Mouse (Mus musculus) lung, postnatal 0 days (tissue): ENCODE measurements around the gene Tollip. TPM values are rescaled to one million over a fixed set of nuclear protein-coding genes. Genes with fewer than 3 reads are reported as not detected.

Experiments
- ATAC-seq: fragments of 200-750 bp; cut with Nextera tagmentation; 2 replicates; pipeline ENCODE4 v1.8.0; 2017; ENCODE audit warnings: moderate library complexity
- DNase-seq: peaks from one replicate; pipeline ENCODE4 v3.0.0-alpha.2; 2016; ENCODE audit warnings: low spot score
- H3K27ac ChIP-seq: fragments of 300-500 bp; sonication (generic); 2 replicates; pipeline ENCODE4 v1.5.1; 2014; ENCODE audit warnings: antibody characterized with exemption, mild to moderate bottlenecking, low read length, mixed read lengths
- H3K27me3 ChIP-seq: fragments of 300-500 bp; sonication (generic); replicated peaks from 2 replicates; pipeline ENCODE4 v1.6.1; 2014; ENCODE audit warnings: low read length, mixed read lengths; ENCODE audit not compliant: insufficient read depth
- H3K36me3 ChIP-seq: fragments of 300-500 bp; sonication (generic); 2 replicates; pipeline ENCODE4 v1.6.1; 2014; ENCODE audit warnings: low read length, mixed read lengths; ENCODE audit not compliant: insufficient read depth
- H3K4me1 ChIP-seq: fragments of 300-500 bp; sonication (generic); 2 replicates; pipeline ENCODE4 v1.6.1; 2014; ENCODE audit warnings: antibody characterized with exemption, low read depth, low read length, mixed read lengths; ENCODE audit not compliant: insufficient read depth
- H3K4me2 ChIP-seq: fragments of 300-500 bp; sonication (generic); replicated peaks from 2 replicates; pipeline ENCODE4 v1.6.1; 2014; ENCODE audit warnings: low read depth, mild to moderate bottlenecking, low read length, moderate library complexity, mixed read lengths
- H3K4me3 ChIP-seq: fragments of 300-500 bp; sonication (generic); 2 replicates; pipeline ENCODE4 v1.5.1; 2014; ENCODE audit warnings: low read depth, low read length
- H3K9ac ChIP-seq: fragments of 300-500 bp; sonication (generic); replicated peaks from 2 replicates; pipeline ENCODE4 v1.6.1; 2014; ENCODE audit warnings: low read depth, mild to moderate bottlenecking
- H3K9me3 ChIP-seq: fragments of 300-500 bp; sonication (generic); 2 replicates; pipeline ENCODE4 v1.6.1; 2016; ENCODE audit warnings: low read length, mixed read lengths
- CTCF ChIP-seq: IDR thresholded peaks from 2 replicates; pipeline ENCODE4 v1.5.1; 2016; ENCODE audit warnings: antibody characterized with exemption, mild to moderate bottlenecking
- EP300 ChIP-seq: IDR thresholded peaks from 2 replicates; pipeline ENCODE4 v1.6.1; 2016; ENCODE audit warnings: antibody characterized with exemption, mild to moderate bottlenecking, control low read depth
- WGBS: fragments of 180-500 bp; shearing (Covaris S2); extraction: QIAGEN DNeasy Blood & Tissue Kit; methylation state at CpG from one replicate; pipeline ENCODE4 v1.1.7; 2014; 5-methylcytosine and 5-hydroxymethylcytosine counted together
- polyA plus RNA-seq: library from polyadenylated mRNA; unstranded; fragments of >200 nt; fragmentation: Nextera tagmentation; extraction: Ambion mirVana; gene quantifications from 2 replicates; pipeline ENCODE4 v1.2.1, GENCODE M21; 2015

The Tollip gene
- polyA plus RNA-seq, 1 experiment from 2014 or later: 44.6 TPM

DNA sequence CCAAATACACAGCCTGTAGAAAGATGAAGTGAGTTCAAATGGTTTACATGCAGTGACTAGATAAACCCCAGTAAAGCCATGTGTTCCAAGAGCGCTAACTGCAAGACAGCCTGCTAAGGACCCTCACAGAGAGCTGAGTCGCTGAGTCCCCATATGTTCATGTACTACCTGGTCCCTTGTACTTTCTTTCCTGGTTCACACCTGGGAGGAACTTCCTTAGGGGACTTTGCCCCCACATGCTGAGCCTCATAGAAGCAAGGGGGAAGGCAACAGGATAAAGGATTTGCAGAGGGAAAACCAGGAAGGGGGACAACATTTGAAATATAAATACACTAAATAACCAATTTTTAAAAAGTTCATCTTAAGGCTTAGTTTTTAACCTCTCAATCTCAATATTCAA is 39.5 kb downstream of the Tollip start:
- Histone ChIP-seq H3K4me1 (no peaks in the 10 kb centered on the region), H3K36me3 (peaks cover 34% of the 10 kb centered on the region), H3K27me3 (no peaks in the 10 kb centered on the region), H3K4me3 (no peak overlapping the region), H3K9me3 (no peaks in the 10 kb centered on the region), H3K4me2 (no peak overlapping the region), H3K27ac (no peak overlapping the region), H3K9ac (no peak overlapping the region)
- no peak for TF ChIP-seq CTCF
- TF ChIP-seq EP300: no peak
- WGBS: 84% methylated on average over 2 of the region's 2 CpGs
- ATAC-seq (no peak), DNase-seq (no peak)

DNA sequence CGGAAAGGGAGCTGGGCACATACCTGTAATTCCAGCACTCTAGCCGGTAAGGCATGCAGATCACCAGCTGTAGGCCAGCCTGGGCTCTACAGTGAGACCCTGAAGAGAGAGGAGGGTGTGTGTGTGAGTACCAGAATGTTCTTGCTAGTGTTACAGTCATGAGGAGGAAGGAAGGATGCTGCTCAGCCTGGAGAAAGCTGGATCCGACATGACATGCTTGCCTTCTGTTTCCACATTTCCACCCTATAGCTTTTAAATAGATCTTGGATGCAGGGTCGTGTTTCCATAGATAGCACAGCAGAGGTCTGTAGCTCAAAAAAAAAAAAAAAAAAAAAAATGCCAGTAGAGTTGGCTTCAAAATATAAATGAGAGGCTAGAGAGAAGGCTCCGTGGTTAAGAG is 43.4 kb downstream of the Tollip start:
- H3K36me3 ChIP-seq: peaks cover 12% of the 10 kb centered on the region
- no peak for ATAC-seq
- no peak for DNase-seq
- H3K27ac ChIP-seq: no peak overlapping the region
- no peak for TF ChIP-seq EP300
- TF ChIP-seq CTCF: no peak
- no peaks in the 10 kb centered on the region for H3K4me1 ChIP-seq
- H3K4me2 ChIP-seq: no peak overlapping the region
- no peaks in the 10 kb centered on the region for H3K27me3 ChIP-seq
- H3K9ac ChIP-seq: no peak overlapping the region
- no peaks in the 10 kb centered on the region for H3K9me3 ChIP-seq
- WGBS: 81% methylated on average over 5 of the region's 5 CpGs
- H3K4me3 ChIP-seq: no peak overlapping the region

DNA sequence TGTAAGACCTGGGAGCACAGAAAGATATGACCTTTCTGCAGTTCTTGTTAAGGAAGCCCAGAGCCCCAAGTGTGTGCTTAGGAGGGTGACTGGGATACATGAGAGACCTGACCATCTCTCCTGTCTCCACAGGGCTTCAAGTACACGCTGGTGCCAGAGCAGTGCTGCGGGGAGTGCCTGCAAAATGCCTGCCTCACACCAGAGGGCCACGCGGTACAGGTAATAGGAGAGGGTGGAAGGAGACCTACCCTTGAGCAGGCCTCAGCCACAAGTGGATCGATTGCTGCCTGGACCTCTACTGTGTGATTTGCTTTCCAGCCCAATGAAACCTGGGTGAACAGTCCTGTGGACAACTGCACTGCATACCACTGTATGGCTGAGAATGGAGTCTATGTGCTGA is 47.8 kb downstream of the Tollip start:
- Histone ChIP-seq H3K4me1 (no peaks in the 10 kb centered on the region), H3K36me3 (0 out of 2 replicates have a peak, but pooled peaks cover 7% of the 10 kb centered on the region), H3K27ac (no peak overlapping the region), H3K9ac (no peak overlapping the region), H3K4me3 (no peak overlapping the region), H3K9me3 (no peaks in the 10 kb centered on the region), H3K27me3 (no peaks in the 10 kb centered on the region), H3K4me2 (no peak overlapping the region)
- DNase-seq (no peak), ATAC-seq (no peak)
- 74% methylated on average over 5 of the region's 5 CpGs for WGBS
- no peak for TF ChIP-seq EP300
- TF ChIP-seq CTCF: peak; percentile 24

DNA sequence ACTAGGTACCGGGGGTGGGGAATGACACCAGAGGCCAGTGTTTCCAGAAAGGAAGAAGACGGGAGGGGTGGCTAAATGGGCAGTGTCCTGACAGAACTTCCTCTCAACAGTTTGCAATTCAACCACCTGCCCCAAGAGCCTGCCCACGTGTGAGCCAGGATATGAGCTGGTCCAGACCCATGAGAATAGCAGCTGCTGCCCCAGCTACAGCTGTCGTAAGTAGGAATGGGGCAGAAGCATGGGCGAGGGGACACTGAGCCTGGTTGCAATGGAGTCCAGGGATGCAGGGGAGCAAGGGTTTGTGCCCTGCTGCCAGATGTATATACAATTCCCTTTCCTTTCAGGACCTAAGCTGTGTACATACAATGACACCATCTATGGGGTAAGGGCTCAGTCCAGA is 48.7 kb downstream of the Tollip start:
- DNase-seq: no peak
- 60% methylated on average over 5 of the region's 5 CpGs for WGBS
- Histone ChIP-seq H3K4me3 (no peak overlapping the region), H3K4me2 (no peak overlapping the region), H3K27me3 (no peaks in the 10 kb centered on the region), H3K9me3 (no peaks in the 10 kb centered on the region), H3K9ac (no peak overlapping the region), H3K4me1 (no peaks in the 10 kb centered on the region), H3K36me3 (0 out of 2 replicates have a peak, but pooled peaks cover 1% of the 10 kb centered on the region), H3K27ac (no peak overlapping the region)
- no peak for TF ChIP-seq EP300
- TF ChIP-seq CTCF: no peak
- ATAC-seq: no peak

DNA sequence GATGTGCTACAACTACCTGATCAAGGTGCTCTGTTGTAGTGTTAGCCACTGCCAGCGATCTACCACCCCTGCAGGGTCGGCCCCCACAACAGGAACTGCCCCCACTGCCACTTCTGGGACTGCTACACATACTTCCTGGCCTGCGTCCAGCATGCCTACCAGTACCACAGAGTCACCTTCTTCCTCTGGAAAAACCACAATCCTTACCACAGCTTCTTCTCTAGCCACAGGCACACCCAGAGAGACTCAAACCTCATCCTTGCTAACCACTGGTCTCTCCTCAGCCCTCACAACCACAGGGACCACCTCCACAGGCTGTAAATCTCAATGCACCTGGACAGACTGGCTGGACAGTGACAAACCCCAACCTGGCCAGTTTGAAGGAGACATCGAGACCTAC is 57.3 kb downstream of the Tollip start:
- H3K4me1 ChIP-seq: no peaks in the 10 kb centered on the region

DNA sequence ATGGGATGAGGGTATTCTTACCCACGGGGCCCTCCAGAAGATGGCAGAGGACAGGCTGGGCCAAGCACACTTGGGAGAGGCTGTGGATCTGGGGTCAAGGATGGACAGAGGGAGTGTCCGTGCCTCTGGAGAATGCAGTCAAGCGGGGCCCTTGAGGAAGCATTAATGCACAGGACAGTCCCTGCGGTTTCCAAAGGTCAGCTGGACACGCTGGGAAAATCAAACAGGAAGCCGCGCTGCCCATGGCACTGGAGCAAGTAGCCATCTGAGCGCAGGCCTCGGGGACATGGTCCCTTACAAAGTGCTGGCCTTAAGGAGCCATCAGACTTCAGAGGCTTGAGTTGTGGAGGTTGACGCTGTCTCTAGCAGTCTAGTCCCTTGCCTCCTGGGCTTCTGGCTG is 78.0 kb downstream of the Tollip start:
- Histone ChIP-seq H3K4me3 (no peak overlapping the region), H3K27me3 (no peaks in the 10 kb centered on the region), H3K4me1 (no peaks in the 10 kb centered on the region), H3K36me3 (no peaks in the 10 kb centered on the region), H3K9me3 (no peaks in the 10 kb centered on the region), H3K9ac (no peak overlapping the region), H3K4me2 (no peak overlapping the region), H3K27ac (no peak overlapping the region)
- 85% methylated on average over 10 of the region's 10 CpGs for WGBS
- TF ChIP-seq CTCF (no peak), EP300 (no peak)
- DNase-seq (no peak), ATAC-seq (no peak)

More for the DNA sequence above, 57.3 kb downstream of the Tollip start:
- no peaks in the 10 kb centered on the region for H3K27me3 ChIP-seq
- no peaks in the 10 kb centered on the region for H3K9me3 ChIP-seq
- no peak for TF ChIP-seq EP300
- no peak for TF ChIP-seq CTCF
- H3K27ac ChIP-seq: no peak overlapping the region
- no peak overlapping the region for H3K9ac ChIP-seq
- no peaks in the 10 kb centered on the region for H3K36me3 ChIP-seq
- H3K4me3 ChIP-seq: no peak overlapping the region
- DNase-seq (no peak), ATAC-seq (no peak)
- WGBS: 67% methylated on average over 4 of the region's 4 CpGs
- H3K4me2 ChIP-seq: no peak overlapping the region

DNA sequence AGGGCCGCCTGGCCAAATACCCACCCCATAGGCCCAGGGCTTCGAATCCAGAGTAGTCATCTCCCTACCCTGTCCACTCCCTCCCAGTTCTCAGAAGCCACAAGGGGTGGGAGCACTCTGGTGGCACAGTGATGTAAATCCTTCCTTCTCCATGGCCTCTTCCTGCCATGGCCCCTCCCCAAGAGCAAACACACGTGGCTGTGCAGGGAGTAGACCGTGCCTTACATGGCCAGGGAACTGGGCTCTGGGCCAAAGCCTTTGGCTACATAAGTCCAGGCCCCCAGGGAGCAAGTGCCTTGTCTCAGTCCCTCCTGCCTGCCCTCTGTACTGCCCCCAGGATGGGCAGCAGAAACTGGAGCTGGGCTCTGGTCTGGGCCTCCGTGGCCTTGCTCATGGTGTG is 79.5 kb downstream of the Tollip start, which contains the start of gene Muc5b:
Gene Muc5b, plus strand, starts transcription at position 292 of the 400 bp plus-strand sequence.
- ATAC-seq (peak; percentile 77), DNase-seq (peak; percentile 77)
- 43% methylated on average over 5 of the region's 5 CpGs for WGBS
- H3K9me3 ChIP-seq: no peaks in the 10 kb centered on the region
- H3K4me2 ChIP-seq: no peak within 1 kb of the TSS
- TF ChIP-seq EP300 (no peak), CTCF (no peak)
- no peaks in the 10 kb centered on the region for H3K36me3 ChIP-seq
- H3K9ac ChIP-seq: no peak within 1 kb of the TSS
- H3K27ac ChIP-seq: no peak within 1 kb of the TSS
- no peaks in the 10 kb centered on the region for H3K4me1 ChIP-seq
- H3K4me3 ChIP-seq: no peak within 1 kb of the TSS
- H3K27me3 ChIP-seq: no peaks in the 10 kb centered on the region
